Mouse (Mus musculus): ENCODE results near the gene Fancc. TPM values are rescaled to one million over a fixed set of nuclear protein-coding genes. Genes with fewer than 3 reads are reported as not detected.

Fancc gene
- polyA plus RNA-seq, 1 experiment = 14.7 TPM

- Histone ChIP-seq H3K4me1 (replicated peaks; ENCODE audit: control insufficient read depth, insufficient read depth, low read length) (peaks cover 7% of the 10 kb centered on the region; the same call in 1 of the 2 replicates), H3K36me3 (ENCODE audit: control insufficient read depth, insufficient read depth, low read length) (peaks cover 11% of the 10 kb centered on the region), H3K27ac (ENCODE audit: control insufficient read depth, insufficient read depth, low read length) (no peak overlapping the region), H3K4me3 (ENCODE audit: control insufficient read depth, insufficient read depth, low read length) (no peak overlapping the region), H3K27me3 (ENCODE audit: control insufficient read depth, insufficient read depth, low read length) (no peaks in the 10 kb centered on the region)
- TF ChIP-seq CTCF (IDR thresholded peaks at IDR 0.05; ENCODE audit: borderline replicate concordance, control insufficient read depth, extremely low read depth, insufficient read depth, low read length, poor library complexity) (no peak), POLR2A (IDR thresholded peaks at IDR 0.05; ENCODE audit: control insufficient read depth, extremely low read depth, insufficient read depth, low read length, poor library complexity) (no peak)
- WGBS = 100% methylated on average over 2 of the region's 2 CpGs
- no peak for DNase-seq
These were observed 200.1 kb downstream of the Fancc start for GRCm38 (mm10) chr13:63297003-63297402.

GRCm38 (mm10) chr13:63296300-63296699 is 200.8 kb downstream of the Fancc start:
- H3K4me1 ChIP-seq (replicated peaks; ENCODE audit: control insufficient read depth, insufficient read depth, low read length) = peaks cover 7% of the 10 kb centered on the region; the same call in 1 of the 2 replicates
- no peak overlapping the region for H3K27ac ChIP-seq (ENCODE audit: control insufficient read depth, insufficient read depth, low read length)
- H3K27me3 ChIP-seq (ENCODE audit: control insufficient read depth, insufficient read depth, low read length) = no peaks in the 10 kb centered on the region
- no peak for DNase-seq
- no peak for TF ChIP-seq CTCF (IDR thresholded peaks at IDR 0.05; ENCODE audit: borderline replicate concordance, control insufficient read depth, extremely low read depth, insufficient read depth, low read length, poor library complexity)
- no peak for TF ChIP-seq POLR2A (IDR thresholded peaks at IDR 0.05; ENCODE audit: control insufficient read depth, extremely low read depth, insufficient read depth, low read length, poor library complexity)
- H3K36me3 ChIP-seq (ENCODE audit: control insufficient read depth, insufficient read depth, low read length) = peaks cover 5% of the 10 kb centered on the region; the same call in 1 of the 2 replicates
- no peak overlapping the region for H3K4me3 ChIP-seq (ENCODE audit: control insufficient read depth, insufficient read depth, low read length)
- WGBS = 95% methylated on average over 11 of the region's 11 CpGs

- 86% methylated on average over 15 of the region's 15 CpGs for WGBS
- no peak overlapping the region for H3K4me3 ChIP-seq (ENCODE audit: control insufficient read depth, insufficient read depth, low read length)
- peaks cover 7% of the 10 kb centered on the region; the same call in 1 of the 2 replicates for H3K4me1 ChIP-seq (replicated peaks; ENCODE audit: control insufficient read depth, insufficient read depth, low read length)
- TF ChIP-seq CTCF (IDR thresholded peaks at IDR 0.05; ENCODE audit: borderline replicate concordance, control insufficient read depth, extremely low read depth, insufficient read depth, low read length, poor library complexity) = no peak
- no peak for TF ChIP-seq POLR2A (IDR thresholded peaks at IDR 0.05; ENCODE audit: control insufficient read depth, extremely low read depth, insufficient read depth, low read length, poor library complexity)
- DNase-seq = no peak
- H3K27ac ChIP-seq (ENCODE audit: control insufficient read depth, insufficient read depth, low read length) = no peak overlapping the region
- H3K27me3 ChIP-seq (ENCODE audit: control insufficient read depth, insufficient read depth, low read length) = no peaks in the 10 kb centered on the region
- peaks cover 5% of the 10 kb centered on the region; the same call in 1 of the 2 replicates for H3K36me3 ChIP-seq (ENCODE audit: control insufficient read depth, insufficient read depth, low read length)
These were observed 202.5 kb downstream of the Fancc start for GRCm38 (mm10) chr13:63294359-63295193.

- Histone ChIP-seq H3K4me1 (replicated peaks; ENCODE audit: control insufficient read depth, insufficient read depth, low read length) (peaks cover 7% of the 10 kb centered on the region; the same call in 1 of the 2 replicates), H3K4me3 (ENCODE audit: control insufficient read depth, insufficient read depth, low read length) (no peak overlapping the region), H3K36me3 (ENCODE audit: control insufficient read depth, insufficient read depth, low read length) (peaks cover 1% of the 10 kb centered on the region; the same call in 1 of the 2 replicates), H3K27me3 (ENCODE audit: control insufficient read depth, insufficient read depth, low read length) (no peaks in the 10 kb centered on the region), H3K27ac (ENCODE audit: control insufficient read depth, insufficient read depth, low read length) (no peak overlapping the region)
- TF ChIP-seq CTCF (IDR thresholded peaks at IDR 0.05; ENCODE audit: borderline replicate concordance, control insufficient read depth, extremely low read depth, insufficient read depth, low read length, poor library complexity) (no peak), POLR2A (IDR thresholded peaks at IDR 0.05; ENCODE audit: control insufficient read depth, extremely low read depth, insufficient read depth, low read length, poor library complexity) (no peak)
- 96% methylated on average over 3 of the region's 3 CpGs for WGBS
- DNase-seq = no peak
These were observed 203.4 kb downstream of the Fancc start for GRCm38 (mm10) chr13:63293647-63294046.

- Histone ChIP-seq H3K4me3 (ENCODE audit: control insufficient read depth, insufficient read depth, low read length) (no peak overlapping the region), H3K27ac (ENCODE audit: control insufficient read depth, insufficient read depth, low read length) (no peak overlapping the region), H3K27me3 (ENCODE audit: control insufficient read depth, insufficient read depth, low read length) (no peaks in the 10 kb centered on the region), H3K36me3 (ENCODE audit: control insufficient read depth, insufficient read depth, low read length) (peaks cover 3% of the 10 kb centered on the region; the same call in 1 of the 2 replicates), H3K4me1 (replicated peaks; ENCODE audit: control insufficient read depth, insufficient read depth, low read length) (peaks cover 7% of the 10 kb centered on the region; the same call in 1 of the 2 replicates)
- no peak for DNase-seq
- TF ChIP-seq POLR2A (IDR thresholded peaks at IDR 0.05; ENCODE audit: control insufficient read depth, extremely low read depth, insufficient read depth, low read length, poor library complexity) (no peak), CTCF (IDR thresholded peaks at IDR 0.05; ENCODE audit: borderline replicate concordance, control insufficient read depth, extremely low read depth, insufficient read depth, low read length, poor library complexity) (no peak)
- WGBS = 96% methylated on average over 6 of the region's 6 CpGs
These were observed 206.1 kb downstream of the Fancc start for GRCm38 (mm10) chr13:63291016-63291415.

GRCm38 (mm10) chr13:63290126-63290525 is 207.0 kb downstream of the Fancc start:
- 97% methylated on average over 4 of the region's 4 CpGs for WGBS
- H3K4me3 ChIP-seq (ENCODE audit: control insufficient read depth, insufficient read depth, low read length) = no peak overlapping the region
- no peak for DNase-seq
- H3K4me1 ChIP-seq (replicated peaks; ENCODE audit: control insufficient read depth, insufficient read depth, low read length) = peaks cover 10% of the 10 kb centered on the region
- H3K36me3 ChIP-seq (ENCODE audit: control insufficient read depth, insufficient read depth, low read length) = peaks cover 3% of the 10 kb centered on the region; the same call in 1 of the 2 replicates
- no peaks in the 10 kb centered on the region for H3K27me3 ChIP-seq (ENCODE audit: control insufficient read depth, insufficient read depth, low read length)
- no peak overlapping the region for H3K27ac ChIP-seq (ENCODE audit: control insufficient read depth, insufficient read depth, low read length)
- no peak for TF ChIP-seq POLR2A (IDR thresholded peaks at IDR 0.05; ENCODE audit: control insufficient read depth, extremely low read depth, insufficient read depth, low read length, poor library complexity)
- no peak for TF ChIP-seq CTCF (IDR thresholded peaks at IDR 0.05; ENCODE audit: borderline replicate concordance, control insufficient read depth, extremely low read depth, insufficient read depth, low read length, poor library complexity)
